Mouse (Mus musculus) MEL (cell line): ENCODE results near the gene Ssx2ip.

Experiments
- CTCF ChIP-seq, 3 experiments: IDR thresholded peaks in 2 of 3; conservative IDR thresholded peaks in 1 of 3; 2 replicates each; pipeline ENCODE4 v1.5.1; 2011 to 2012; ENCODE audit warnings: low read length in 3 of 3, low read depth in 2 of 3, mild to moderate bottlenecking in 2 of 3, improper control_type of control experiment in 1 of 3, inconsistent platforms in 1 of 3, mixed read lengths in 1 of 3, moderate library complexity in 1 of 3; ENCODE audit not compliant: control insufficient read depth in 1 of 3, insufficient read depth in 1 of 3, poor library complexity in 1 of 3, severe bottlenecking in 1 of 3
- ELF1 ChIP-seq: IDR thresholded peaks from 2 replicates; pipeline ENCODE4 v1.6.1; 2014; ENCODE audit warnings: low read depth, mild to moderate bottlenecking, inconsistent platforms, low read length, improper control_type of control experiment, moderate library complexity
- EP300 ChIP-seq, 2 experiments: IDR thresholded peaks; 2 replicates each; pipeline ENCODE4 v1.6.1; 2011; ENCODE audit warnings: improper control_type of control experiment in 2 of 2, low read length in 2 of 2, low read depth in 1 of 2, mild to moderate bottlenecking in 1 of 2
- GATA1 ChIP-seq: IDR thresholded peaks from 2 replicates; pipeline ENCODE4 v1.6.1; 2011; ENCODE audit warnings: low read depth, low read length, improper control_type of control experiment
- NELFE ChIP-seq: IDR thresholded peaks from 2 replicates; pipeline ENCODE4 v1.6.1; 2011; ENCODE audit warnings: low read depth, low read length, improper control_type of control experiment
- POLR2A ChIP-seq, 2 experiments: IDR thresholded peaks; 2 replicates each; pipeline ENCODE4 v1.6.1; 2011 to 2012; ENCODE audit warnings: low read length in 2 of 2, mild to moderate bottlenecking in 2 of 2, control low read depth in 1 of 2, improper control_type of control experiment in 1 of 2, low read depth in 1 of 2, moderate library complexity in 1 of 2; ENCODE audit not compliant: control insufficient read depth in 1 of 2, insufficient read depth in 1 of 2, poor library complexity in 1 of 2
- POLR2AphosphoS2 ChIP-seq: IDR thresholded peaks from 2 replicates; pipeline ENCODE4 v1.6.1; 2011; ENCODE audit warnings: low read length, improper control_type of control experiment
- USF1 ChIP-seq: IDR thresholded peaks from 2 replicates; pipeline ENCODE4 v1.6.1; 2014; ENCODE audit warnings: low read depth, mild to moderate bottlenecking, inconsistent platforms, low read length, improper control_type of control experiment, moderate library complexity
- ZNF384 ChIP-seq: IDR thresholded peaks from 2 replicates; pipeline ENCODE4 v1.6.1; 2012; ENCODE audit warnings: low read depth, mild to moderate bottlenecking, inconsistent platforms, low read length, improper control_type of control experiment

GRCm38 (mm10) chr3:146412480-146412879, 8.0 kb downstream of the Ssx2ip start:
- no peak for TF ChIP-seq CTCF (IDR thresholded peaks at IDR 0.05 in 2 of 3, conservative IDR thresholded peaks at IDR 0.05 in 1 of 3; ENCODE audit: control insufficient read depth in 1 of 3, insufficient read depth in 1 of 3, low read depth in 2 of 3, low read length in 3 of 3, poor library complexity in 1 of 3, severe bottlenecking in 1 of 3)
- TF ChIP-seq GATA1, result no peak
- no peak for TF ChIP-seq POLR2A (IDR thresholded peaks at IDR 0.05; ENCODE audit: control insufficient read depth in 1 of 2, insufficient read depth in 1 of 2, low read depth in 1 of 2, low read length in 2 of 2, poor library complexity in 1 of 2)
- TF ChIP-seq ZNF384, result no peak
- TF ChIP-seq NELFE, result no peak
- TF ChIP-seq ELF1, result no peak
- TF ChIP-seq POLR2AphosphoS2, result no peak
- no peak for TF ChIP-seq USF1
- no peak for TF ChIP-seq EP300 (IDR thresholded peaks at IDR 0.05; ENCODE audit: low read depth in 1 of 2, low read length in 2 of 2)
